Mouse (Mus musculus) bone marrow, adult 2 months (tissue): ENCODE measurements around the gene Pla2g15.

Experiments
- CTCF ChIP-seq: fragments of 200-500 bp; IDR thresholded peaks from 2 replicates; pipeline ENCODE4 v1.5.1; 2011; ENCODE audit warnings: low read length, control low read depth; ENCODE audit not compliant: control insufficient read depth, insufficient read depth
- POLR2A ChIP-seq: fragments of 200-500 bp; IDR thresholded peaks from 2 replicates; pipeline ENCODE4 v1.6.1; 2011; ENCODE audit warnings: low read depth, mild to moderate bottlenecking, control low read depth, low read length, borderline replicate concordance; ENCODE audit not compliant: control insufficient read depth

- TF ChIP-seq POLR2A (no peak), CTCF (peak; percentile 56)
Measured at GRCm38 (mm10) chr8:106115897-106116296, 34.3 kb upstream of the Pla2g15 start.
